Mouse (Mus musculus): ENCODE measurements at regions not wholly inside any gene's neighbourhood (a gene's known extent, or its start where the extent isn't known, plus 50 kb on each side); places are given as distances from the start of the nearest gene placed in this dataset.

- ATAC-seq (replicated peaks; ENCODE audit: low FRiP score, low TSS enrichment, poor library complexity, severe bottlenecking) = no peak
Observed at GRCm38 (mm10) chr14:76766186-76766713, 209.6 kb upstream of the Serp2 start.

GRCm38 (mm10) chr14:76765094-76765504 lies 208.4 kb upstream of the Serp2 start:
- no peak for ATAC-seq (replicated peaks; ENCODE audit: low FRiP score, low TSS enrichment, poor library complexity, severe bottlenecking)

GRCm38 (mm10) chr14:76764390-76764796 lies 207.7 kb upstream of the Serp2 start:
- ATAC-seq (replicated peaks; ENCODE audit: low FRiP score, low TSS enrichment, poor library complexity, severe bottlenecking) = no peak

- ATAC-seq (replicated peaks; ENCODE audit: low FRiP score, low TSS enrichment, poor library complexity, severe bottlenecking) = no peak
Observed at GRCm38 (mm10) chr14:76763539-76763938, 206.8 kb upstream of the Serp2 start.

GRCm38 (mm10) chr14:76762777-76763176 lies 206.1 kb upstream of the Serp2 start:
- no peak for ATAC-seq (replicated peaks; ENCODE audit: low FRiP score, low TSS enrichment, poor library complexity, severe bottlenecking)

GRCm38 (mm10) chr14:76761691-76762090 lies 205.0 kb upstream of the Serp2 start:
- ATAC-seq (replicated peaks; ENCODE audit: low FRiP score, low TSS enrichment, poor library complexity, severe bottlenecking) = no peak

- no peak for ATAC-seq (replicated peaks; ENCODE audit: low FRiP score, low TSS enrichment, poor library complexity, severe bottlenecking)
Observed at GRCm38 (mm10) chr14:76761274-76761673, 204.6 kb upstream of the Serp2 start.

GRCm38 (mm10) chr14:76760509-76761023 lies 203.9 kb upstream of the Serp2 start:
- no peak for ATAC-seq (replicated peaks; ENCODE audit: low FRiP score, low TSS enrichment, poor library complexity, severe bottlenecking)

- ATAC-seq (replicated peaks; ENCODE audit: low FRiP score, low TSS enrichment, poor library complexity, severe bottlenecking) = peak; percentile 90
Observed at GRCm38 (mm10) chr14:76759377-76759776, 202.7 kb upstream of the Serp2 start.

- ATAC-seq (replicated peaks; ENCODE audit: low FRiP score, low TSS enrichment, poor library complexity, severe bottlenecking) = no peak
Observed at GRCm38 (mm10) chr14:76758589-76758988, 201.9 kb upstream of the Serp2 start.

- ATAC-seq (replicated peaks; ENCODE audit: low FRiP score, low TSS enrichment, poor library complexity, severe bottlenecking) = no peak
Observed at GRCm38 (mm10) chr14:76755591-76756376, 199.1 kb upstream of the Serp2 start.

- ATAC-seq (replicated peaks; ENCODE audit: low FRiP score, low TSS enrichment, poor library complexity, severe bottlenecking) = no peak
Observed at GRCm38 (mm10) chr14:76753734-76754133, 197.0 kb upstream of the Serp2 start.

- no peak for ATAC-seq (replicated peaks; ENCODE audit: low FRiP score, low TSS enrichment, poor library complexity, severe bottlenecking)
Observed at GRCm38 (mm10) chr14:76749178-76749577, 192.5 kb upstream of the Serp2 start.

- no peak for ATAC-seq (replicated peaks; ENCODE audit: low FRiP score, low TSS enrichment, poor library complexity, severe bottlenecking)
Observed at GRCm38 (mm10) chr14:76748711-76749110, 192.0 kb upstream of the Serp2 start.

- peak; percentile 50; the same call in 1 of the 2 replicates for ATAC-seq (replicated peaks; ENCODE audit: low FRiP score, low TSS enrichment, poor library complexity, severe bottlenecking)
Observed at GRCm38 (mm10) chr14:76747814-76748213, 191.1 kb upstream of the Serp2 start.

- no peak for ATAC-seq (replicated peaks; ENCODE audit: low FRiP score, low TSS enrichment, poor library complexity, severe bottlenecking)
Observed at GRCm38 (mm10) chr14:76746282-76746681, 189.6 kb upstream of the Serp2 start.

- ATAC-seq (replicated peaks; ENCODE audit: low FRiP score, low TSS enrichment, poor library complexity, severe bottlenecking) = no peak
Observed at GRCm38 (mm10) chr14:76744674-76745433, 188.2 kb upstream of the Serp2 start.

- no peak for ATAC-seq (replicated peaks; ENCODE audit: low FRiP score, low TSS enrichment, poor library complexity, severe bottlenecking)
Observed at GRCm38 (mm10) chr14:76742297-76742696, 185.6 kb upstream of the Serp2 start.

GRCm38 (mm10) chr14:76739836-76740597 lies 183.3 kb upstream of the Serp2 start:
- peak; percentile 77 for ATAC-seq (replicated peaks; ENCODE audit: low FRiP score, low TSS enrichment, poor library complexity, severe bottlenecking)

GRCm38 (mm10) chr14:76735997-76736396 lies 179.3 kb upstream of the Serp2 start:
- no peak for ATAC-seq (replicated peaks; ENCODE audit: low FRiP score, low TSS enrichment, poor library complexity, severe bottlenecking)

Data from megakaryocyte-erythroid progenitor cell, adult 5-6 weeks (primary cell).